Mouse (Mus musculus) frontal cortex, postnatal 36 days (tissue): Measurements from ENCODE around the gene Aacs.
A peak's percentile ranks its signal among the peaks of the same experiment; 100 is the strongest.

Experiments used
- DNase-seq, 2 experiments: peaks; one replicate each; pipeline ENCODE4 v3.0.0; 2022; ENCODE audit warnings: low spot score in 2 of 2

Gene Aacs

DNA sequence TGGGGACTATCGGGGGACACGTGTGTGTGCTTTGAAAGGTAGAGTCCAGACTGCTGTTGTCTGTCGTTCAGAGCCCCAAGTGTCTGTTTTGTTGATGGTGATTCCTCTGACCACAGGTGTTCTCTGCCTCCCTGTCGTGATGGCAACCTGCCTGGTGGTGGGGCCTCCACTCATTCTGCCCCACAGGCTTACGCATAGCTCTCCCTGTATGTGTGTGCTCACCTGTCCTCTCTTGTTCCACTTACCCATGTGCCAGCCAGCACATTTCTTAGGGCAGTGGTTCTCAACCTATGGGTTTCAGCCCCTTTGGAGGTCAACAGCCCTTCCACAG lies 17.4 kb downstream of the Aacs start:
- DNase-seq, result no peak

DNA sequence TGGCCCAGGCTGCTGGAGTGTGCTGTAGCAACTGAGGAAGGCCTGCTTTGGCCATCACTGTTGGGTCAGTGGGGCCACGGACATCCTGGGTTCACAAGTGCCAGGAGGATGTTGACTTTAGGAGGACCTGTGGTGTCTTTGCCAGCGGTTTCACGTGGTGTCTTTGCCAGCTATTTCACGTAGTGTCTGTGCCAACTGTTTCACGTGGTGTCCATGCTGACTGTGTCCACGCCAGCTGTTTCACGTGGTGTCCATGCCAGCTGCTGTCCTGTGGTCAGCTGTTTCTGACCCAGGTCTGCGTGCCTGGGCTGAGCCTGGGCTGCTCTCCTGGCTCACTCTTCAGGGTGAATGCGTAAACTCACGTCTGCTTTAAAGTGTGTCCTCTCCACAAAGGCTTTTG lies 20.0 kb downstream of the Aacs start:
- no peak for DNase-seq

DNA sequence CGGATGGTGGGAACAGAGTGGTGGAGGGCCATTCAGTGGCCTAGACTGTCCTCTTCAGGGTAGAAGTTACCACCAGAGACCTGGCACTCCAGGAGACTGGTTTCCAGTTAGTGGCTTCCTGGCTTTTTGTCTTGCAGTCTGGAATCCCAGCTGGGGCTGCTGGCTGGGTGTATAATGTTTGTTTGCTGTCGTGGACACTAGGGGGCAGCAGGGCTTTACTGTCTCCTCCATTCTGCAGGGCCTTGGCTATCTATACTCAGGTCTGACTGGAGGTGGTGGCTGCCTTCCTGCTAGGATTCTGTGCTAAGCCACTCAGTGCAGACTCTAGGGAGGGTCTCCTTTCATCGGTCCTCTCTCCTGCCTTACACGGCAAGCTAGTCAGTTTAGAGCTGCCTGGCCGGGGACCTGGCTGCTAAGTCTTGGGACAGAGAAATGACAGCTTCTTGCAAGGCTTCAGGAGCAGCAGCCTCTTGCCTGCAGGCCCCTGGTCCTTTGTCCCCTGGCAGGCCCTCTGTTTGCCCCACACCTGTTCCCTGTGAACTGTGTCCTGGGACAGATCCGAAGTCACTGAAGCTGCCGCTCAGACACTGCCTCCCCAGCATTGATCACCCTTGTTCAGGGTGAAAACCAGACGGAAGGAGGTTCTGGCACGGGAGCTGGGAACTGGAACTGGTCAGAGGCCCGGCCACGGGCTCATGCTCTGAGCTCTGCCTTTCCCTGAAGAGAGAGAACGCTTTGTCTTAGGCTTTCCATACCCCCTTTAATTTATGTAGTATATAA lies 22.4 kb downstream of the Aacs start:
- DNase-seq, result peak; percentile 80 to 87

DNA sequence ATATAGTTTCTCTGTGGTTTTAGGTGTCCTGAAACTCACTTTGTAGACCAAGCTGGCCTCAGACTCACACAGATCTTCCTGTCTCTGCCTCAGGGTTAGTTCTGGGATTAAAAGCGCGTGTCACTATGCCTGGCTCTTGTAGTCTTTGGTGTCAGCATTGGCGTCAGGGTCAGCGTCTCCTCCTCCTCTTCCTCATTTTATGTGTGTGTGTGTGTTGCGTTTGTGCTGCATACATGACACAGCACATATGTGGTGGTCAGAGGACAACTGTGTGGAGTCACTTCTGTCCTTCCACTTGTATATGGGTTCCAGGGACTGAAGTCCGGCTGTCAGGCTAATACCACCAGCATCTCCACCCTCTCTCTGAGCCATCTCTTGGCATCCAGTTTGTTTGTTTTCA lies 25.9 kb downstream of the Aacs start:
- DNase-seq, result no peak

DNA sequence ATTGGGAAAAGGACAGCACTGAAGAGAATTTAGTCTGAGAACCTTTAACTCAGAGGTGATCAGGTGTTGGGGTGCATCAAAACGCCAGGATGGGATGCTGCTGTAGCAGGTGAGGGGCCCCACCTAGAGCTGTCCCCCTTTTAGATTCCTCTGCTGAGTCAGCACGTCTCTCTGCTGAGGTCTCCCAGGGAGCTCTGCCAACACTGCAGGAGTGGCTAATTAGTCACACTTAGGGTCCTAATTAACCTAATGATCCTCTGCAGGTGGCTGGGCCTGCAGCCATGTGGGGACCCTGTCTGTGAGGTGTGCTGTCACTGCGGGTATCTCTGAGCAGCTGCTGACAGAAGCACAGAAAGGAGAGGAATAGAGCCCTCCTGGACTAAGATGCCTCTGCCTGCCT lies 26.6 kb downstream of the Aacs start:
- DNase-seq, result no peak

DNA sequence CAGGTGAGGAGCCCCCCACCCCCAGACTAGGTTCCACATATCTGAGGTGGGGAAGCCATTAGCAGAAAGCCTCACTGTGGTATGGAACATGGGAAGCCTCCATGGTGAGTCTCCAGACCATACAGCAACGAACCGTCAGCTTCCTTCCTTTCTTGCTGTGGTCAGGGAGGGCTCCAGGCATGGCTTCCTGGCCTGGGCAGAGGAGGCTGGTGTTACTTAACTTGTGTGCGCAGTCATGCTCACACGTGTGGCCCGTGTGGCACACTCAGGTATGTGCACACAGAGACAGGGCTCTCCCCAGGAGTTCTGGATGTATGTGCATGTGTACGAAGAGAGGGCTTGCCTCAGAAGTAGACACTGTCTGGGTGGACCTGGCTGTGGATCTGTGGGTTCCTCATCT lies 28.0 kb downstream of the Aacs start:
- no peak for DNase-seq

DNA sequence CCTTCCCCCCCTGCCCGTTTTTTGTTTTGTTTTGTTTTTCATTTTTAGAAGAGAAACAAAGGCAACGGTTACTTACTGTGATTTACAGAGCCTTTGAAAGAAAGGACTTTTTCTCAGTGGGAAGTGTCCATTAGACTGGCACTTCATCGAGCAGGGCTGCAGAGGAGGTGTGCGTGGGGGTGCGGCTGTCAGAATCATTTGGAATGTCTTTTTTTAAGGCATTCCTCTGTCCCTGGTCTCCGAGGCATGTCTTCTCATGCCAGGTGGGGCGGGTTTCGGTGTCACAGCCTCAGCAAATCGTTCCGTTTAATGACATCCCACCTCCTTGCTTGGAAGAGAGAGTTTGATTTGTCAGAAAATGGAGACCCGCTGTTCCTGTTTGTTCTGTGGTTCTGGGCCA lies 29.1 kb downstream of the Aacs start:
- DNase-seq, result no peak

DNA sequence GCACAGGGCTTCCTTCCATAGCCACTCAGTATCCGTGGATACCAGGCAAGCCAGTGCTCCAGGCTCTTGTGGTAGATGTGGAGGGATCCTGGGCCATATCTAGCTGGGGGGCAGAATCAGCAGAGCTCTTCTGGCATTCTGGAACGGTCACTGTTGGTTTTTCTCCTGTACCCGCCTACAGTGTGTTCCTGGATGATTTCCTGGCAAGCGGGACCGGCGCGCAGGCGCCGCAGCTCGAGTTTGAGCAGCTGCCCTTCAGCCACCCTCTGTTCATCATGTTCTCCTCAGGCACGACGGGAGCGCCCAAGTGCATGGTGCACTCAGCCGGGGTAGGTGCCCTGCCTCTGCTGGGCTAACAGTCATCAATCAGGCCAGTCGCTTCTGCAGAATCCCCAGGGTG lies 30.4 kb downstream of the Aacs start:
- no peak for DNase-seq

DNA sequence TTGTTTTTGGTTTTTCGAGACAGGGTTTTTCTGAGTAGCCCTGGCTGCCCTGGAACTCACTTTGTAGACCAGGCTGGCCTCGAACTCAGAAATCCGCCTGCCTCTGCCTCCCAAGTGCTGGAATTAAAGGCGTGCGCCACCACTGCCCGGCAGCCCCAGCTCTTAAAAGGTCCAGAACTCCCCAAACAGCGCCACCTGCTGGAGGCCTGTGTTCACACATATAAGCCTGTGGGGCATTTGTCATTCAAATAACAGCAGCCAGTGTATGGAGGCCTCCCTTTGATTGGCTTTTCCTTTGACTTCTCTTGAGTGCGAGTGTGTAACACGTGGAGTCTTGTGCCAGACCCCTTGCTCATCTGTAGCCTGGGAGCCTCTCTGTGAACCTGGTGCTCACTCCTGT lies 32.0 kb downstream of the Aacs start:
- DNase-seq, result no peak

DNA sequence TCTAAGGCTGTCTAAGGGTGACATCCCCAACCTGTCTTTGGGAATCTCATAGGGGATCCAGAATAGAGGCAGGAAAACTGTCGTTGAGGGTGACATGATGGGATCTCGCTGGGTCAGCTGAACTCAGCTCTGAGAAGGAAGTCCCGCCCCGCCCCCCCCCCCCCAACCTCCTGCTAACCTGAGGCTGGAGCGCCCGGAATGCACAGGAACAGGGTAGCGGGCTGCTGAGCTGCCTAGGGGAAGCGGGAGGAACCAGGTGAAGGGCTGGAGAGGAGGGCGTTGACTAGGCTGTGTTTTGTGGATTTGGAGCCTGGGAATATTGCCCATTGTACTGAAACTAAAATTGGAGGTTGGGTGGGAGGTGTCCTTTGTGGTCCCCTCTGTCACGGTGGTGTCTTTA lies 32.4 kb downstream of the Aacs start:
- no peak for DNase-seq

DNA sequence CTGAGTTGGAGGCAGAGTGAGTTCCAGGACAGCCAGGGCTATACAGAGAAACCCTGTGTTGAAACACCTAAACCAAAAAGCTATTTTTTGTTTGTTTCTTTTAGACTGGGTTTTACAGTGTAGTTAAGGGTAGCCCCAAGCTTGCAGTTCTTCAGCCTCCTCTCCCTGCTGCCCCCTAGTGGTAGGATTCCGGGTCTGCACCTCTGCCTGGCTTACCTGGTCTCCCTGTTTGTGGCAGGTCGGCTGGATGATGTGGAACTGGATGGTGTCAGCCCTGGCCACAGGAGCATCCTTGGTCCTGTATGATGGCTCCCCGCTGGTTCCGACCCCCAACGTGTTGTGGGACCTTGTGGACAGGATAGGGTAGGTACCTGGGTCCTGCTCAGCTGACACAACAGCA lies 33.9 kb downstream of the Aacs start:
- no peak for DNase-seq

DNA sequence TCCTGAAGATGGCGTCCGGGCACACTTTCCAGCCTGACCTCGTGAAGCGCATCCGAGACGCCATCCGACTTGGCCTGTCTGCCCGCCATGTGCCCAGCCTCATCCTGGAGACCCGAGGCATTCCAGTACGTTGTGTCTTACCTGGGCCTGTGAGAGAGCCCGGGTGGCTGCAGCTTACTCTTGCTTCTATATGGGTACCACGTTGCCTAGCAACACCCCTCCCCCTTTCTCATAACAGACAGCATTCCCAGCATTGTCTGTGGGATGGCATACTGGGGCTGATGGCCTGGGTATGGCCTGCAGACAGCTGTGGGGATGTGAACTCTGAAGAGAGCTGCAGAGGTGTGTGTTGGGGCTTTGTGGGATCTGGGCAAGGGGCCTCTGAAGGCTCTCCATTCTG lies 39.4 kb downstream of the Aacs start:
- DNase-seq, result no peak

DNA sequence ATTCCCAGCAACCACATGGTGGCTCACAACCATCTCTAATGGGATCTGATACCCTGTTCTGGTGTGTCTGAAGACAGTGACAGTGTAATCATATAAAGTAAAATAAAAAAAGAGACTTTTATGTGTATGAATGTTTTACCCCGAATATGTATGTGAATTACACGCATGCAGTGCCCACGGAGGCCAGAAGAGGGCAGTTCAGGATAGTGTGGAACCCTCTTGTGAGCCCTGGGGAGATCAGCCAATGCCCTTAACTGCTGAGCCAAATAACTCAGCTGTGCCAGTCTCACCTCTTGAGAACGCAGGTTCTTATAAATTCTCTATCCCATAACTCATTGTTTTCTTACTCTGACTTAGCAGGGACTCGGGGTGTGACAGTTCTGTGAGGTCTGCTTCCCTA lies 43.0 kb downstream of the Aacs start:
- peak in 1 of 2 experiments; percentile 64 for DNase-seq

DNA sequence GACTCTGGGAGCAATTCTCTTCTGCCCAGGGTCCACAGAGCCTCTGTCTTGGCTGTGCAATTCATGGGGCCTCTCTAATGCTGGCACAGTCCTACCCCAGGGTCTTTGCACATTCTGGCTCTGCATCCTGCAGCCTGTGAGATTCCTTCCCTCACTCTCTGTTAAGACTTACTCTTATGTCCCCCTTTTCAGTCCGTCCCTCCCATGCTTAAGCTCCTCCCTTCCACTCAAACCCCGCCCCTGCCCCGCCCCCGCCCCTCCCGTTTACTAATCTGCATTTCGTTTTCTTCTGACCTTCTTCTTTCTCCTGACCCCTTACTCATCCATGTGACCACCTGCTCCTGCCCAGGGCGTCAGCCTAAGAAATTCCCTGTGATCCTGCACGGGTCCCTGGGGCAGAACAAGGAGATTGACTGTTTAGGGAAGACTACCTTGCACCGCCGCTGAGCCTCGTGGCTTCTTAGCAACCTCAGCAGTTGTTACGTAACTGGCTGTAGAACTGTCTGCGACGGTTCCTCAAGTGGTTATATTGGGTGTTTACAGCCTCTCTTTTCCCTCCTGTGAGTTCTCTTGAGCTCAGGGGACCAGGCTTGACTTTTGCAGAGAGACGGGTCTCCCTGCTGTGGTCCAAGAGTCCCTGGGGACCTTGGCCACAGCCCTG lies 45.4 kb downstream of the Aacs start:
- DNase-seq, result peak in 1 of 2 experiments; percentile 59

DNA sequence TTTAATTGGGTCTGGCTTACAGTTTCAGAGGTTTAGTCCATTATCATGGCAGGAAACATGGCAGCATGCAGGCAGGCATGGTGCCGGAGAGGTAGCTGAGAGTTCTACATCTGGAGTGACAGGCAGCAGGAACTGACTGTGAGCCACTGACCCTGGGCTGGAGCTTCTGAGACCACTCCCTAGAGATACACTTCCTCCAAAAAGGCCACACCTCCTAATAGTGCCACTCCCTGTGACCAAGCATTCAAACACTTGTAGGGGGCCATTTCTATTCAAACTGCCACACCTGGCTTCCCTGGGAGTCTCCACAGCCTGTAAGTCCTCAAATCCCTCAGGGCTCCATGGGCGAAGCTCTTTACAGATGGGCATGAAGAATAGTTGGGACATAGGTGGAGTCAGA lies 47.7 kb downstream of the Aacs start:
- no peak for DNase-seq

DNA sequence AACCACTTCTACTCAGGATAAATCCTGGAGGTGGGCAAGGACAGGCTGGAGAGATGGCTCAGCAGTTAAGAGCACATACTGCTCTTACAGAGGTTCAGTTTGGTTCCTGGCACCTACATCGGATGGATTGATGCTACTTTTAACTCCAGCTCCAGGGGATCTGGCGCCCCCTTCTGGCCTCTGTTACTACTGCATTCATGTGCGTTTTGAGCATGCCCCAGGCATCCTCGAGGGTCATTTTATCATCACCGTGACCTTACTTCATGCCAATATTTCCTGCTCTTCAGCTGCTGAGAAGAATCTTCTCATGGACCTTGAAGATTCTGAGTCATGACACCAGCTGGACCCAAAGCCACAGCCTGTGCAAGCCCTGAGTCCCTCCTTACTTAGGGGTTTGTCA lies 49.9 kb downstream of the Aacs start:
- DNase-seq, result no peak

DNA sequence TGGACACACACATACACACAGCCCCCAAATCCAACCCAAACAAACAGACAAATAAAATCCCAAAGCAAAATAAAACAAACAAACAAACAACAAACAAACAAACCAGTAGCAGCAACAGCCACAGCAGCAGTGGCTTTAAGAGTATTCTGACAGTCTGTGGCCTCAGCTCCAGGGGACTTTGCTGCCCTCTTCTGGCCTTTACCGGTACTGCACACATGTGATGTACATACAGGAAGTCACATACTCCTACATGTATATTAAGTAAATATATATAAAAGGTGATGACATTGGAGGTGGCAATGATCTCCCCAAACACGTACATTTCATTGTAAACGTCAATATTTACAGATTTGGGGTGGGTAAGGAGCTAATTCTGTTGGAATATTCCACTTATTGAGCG lies 50.9 kb downstream of the Aacs start:
- DNase-seq, result no peak

DNA sequence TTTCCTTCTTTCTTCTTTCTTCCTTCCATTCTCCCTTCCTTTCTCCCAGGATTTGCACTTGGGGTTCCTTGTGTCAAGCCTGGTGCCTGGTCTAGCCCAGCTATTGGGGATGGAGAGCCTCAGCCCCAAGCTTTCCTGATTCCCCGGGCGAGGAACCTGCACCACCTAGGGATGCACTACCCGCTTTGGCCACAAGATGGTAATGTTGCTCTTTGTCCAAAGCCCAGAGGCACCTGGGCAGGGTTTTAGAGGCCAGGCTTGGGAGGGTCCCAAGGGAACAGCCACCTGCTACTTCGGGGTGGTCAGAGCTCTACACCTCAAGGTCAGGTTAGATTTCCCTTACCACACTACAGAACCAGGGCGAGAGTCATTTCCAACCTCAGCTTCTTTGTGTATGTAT lies 53.5 kb downstream of the Aacs start:
- peak; percentile 88 to 89 for DNase-seq

DNA sequence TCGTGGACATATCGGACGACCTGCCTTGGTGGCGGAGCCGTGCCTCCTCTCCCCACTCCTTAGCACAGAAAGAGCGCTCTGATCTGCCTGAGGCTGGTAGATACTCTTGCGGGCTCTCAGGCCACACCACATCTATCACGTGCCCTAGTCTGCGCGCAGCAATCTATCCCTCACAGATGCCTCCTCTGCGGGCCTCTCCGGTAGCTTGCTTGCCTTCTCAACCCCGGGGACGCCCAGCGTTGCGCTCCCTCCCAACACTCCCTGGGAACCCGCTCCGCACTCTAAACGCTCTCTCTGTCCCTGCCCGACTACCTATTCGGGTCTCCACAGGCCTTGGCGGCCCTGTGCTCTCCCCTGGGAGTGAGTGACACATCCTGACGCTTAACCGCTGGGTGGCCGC lies 56.0 kb downstream of the Aacs start, which contains the start of gene Tmem132b:
Gene Tmem132b, plus strand, starts transcription at position 141 of the 400 bp plus-strand sequence.
- peak; percentile 66 to 67 for DNase-seq

DNA sequence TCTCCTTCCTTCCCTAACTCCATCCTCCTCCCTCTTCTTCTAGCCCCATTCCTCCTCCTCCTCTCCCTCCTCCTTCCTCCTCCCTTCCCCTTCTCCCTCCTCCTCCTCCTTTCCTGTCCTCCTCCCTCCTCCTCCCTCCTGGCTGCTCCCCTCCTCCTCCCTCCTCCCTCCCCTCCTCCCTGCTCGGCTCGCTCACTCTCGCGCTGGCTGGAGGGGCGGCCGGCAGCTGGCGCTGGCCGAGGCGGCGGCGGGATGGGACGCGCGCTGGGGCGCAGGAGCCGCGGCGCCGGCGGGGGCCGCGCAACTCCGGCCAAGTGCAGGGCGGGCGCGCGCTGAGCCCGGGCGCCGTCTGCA lies 56.6 kb downstream of the Aacs start:
- DNase-seq, result peak; percentile 58 to 74

DNA sequence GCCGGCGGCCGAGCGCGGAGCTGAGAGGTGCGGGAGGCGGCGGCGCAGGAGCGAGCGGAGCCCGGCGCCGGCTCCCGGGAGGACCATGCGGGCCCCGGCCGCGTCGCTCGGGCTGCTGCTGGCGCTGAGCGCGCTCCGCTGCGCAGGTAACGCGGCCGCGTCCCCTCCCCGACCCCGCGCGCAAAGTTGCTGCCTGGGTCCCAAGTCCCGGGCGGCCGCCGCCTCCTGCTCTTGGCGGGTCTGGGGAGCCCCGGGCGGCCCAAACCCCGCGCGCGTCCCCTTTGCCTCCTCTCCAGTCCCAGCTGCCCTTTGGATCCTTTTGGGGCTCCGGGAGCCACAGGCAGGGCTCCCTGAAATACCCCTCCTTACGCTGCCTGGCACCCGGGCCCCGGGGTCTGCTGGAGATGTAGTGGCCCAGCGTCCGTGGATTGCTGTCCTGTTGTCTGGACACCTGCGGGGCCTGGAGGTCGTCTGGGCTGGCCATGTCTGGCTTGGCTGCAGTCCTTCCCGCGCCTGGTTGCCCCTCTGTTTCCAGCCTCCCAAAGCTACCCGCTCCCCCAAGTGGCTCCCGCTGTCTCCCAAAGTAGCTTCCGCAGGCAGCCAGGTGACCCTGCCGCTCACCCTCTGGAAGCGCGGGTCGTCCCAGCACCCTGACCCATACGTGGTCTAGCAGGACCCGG lies 57.1 kb downstream of the Aacs start:
- DNase-seq, result peak in 1 of 2 experiments; percentile 42

DNA sequence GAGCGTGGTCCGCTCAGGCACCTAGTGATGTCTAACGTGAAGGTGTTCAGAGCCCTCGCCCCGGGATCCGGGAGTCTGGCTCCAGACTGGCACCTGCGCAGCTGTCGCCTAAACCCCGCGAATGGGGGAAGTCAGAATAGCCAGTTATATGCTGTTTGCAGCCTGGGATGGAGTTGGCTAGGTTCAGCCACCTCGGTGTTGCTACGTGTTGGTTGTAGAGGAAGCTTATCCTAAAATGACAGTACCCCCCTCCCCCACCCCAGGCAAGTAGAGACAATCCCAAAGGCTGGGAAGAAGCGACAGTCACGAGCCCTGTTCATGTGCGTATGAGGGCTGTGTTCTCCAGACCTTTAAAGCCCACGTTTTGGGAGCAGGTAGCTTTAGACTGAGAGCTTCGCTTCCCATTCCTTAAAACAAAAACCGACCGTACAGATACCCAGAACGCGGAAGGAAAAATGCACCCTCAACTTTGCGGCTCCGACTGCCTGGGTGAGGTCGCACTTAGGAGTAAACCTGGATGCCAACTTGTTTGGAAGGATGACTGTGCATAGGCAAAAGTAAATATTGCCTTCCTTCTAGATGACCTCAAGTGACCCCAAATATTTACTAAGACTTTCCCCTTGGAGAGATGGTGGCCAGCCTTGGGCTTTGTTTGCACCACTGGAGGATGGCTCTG lies 57.7 kb downstream of the Aacs start:
- peak; percentile 57 for DNase-seq
